Mouse (Mus musculus): ENCODE results near the gene Mib2.

Gene Mib2

GRCm38 (mm10) chr4:155611860-155612259 lies 57.1 kb downstream of the Mib2 start:
- DNase-seq = no peak

- no peak for DNase-seq
Measured at GRCm38 (mm10) chr4:155606825-155607224, 62.2 kb downstream of the Mib2 start.

- DNase-seq = no peak
Measured at GRCm38 (mm10) chr4:155605132-155605531, 63.9 kb downstream of the Mib2 start.

All from kidney, adult 11 months (tissue).